Mouse (Mus musculus) 3134 (cell line): ENCODE measurements around the gene Ucp1.

Experiments
- DNase-seq: peaks from one replicate; pipeline ENCODE4 v3.0.0-alpha.2; 2011; ENCODE audit warnings: low spot score; ENCODE audit not compliant: insufficient read length; ENCODE audit errors: extremely low read depth

The Ucp1 gene

DNA sequence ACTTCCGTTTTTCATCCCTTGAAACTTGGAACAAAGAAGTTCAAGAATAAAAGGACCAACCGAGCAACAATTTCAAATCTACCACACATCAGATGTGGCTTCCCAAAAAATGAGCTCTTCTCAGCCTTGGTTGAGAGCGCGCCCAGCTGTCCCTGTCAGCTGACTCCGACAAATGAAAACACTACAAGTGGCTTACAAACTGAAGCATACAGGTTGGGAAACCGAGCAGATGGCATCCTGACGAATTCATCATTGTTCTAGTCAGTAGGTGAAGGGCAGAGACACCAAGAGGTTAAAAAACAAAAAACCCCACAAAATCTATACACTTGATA lies 41.4 kb downstream of the Ucp1 start:
- DNase-seq: no peak

DNA sequence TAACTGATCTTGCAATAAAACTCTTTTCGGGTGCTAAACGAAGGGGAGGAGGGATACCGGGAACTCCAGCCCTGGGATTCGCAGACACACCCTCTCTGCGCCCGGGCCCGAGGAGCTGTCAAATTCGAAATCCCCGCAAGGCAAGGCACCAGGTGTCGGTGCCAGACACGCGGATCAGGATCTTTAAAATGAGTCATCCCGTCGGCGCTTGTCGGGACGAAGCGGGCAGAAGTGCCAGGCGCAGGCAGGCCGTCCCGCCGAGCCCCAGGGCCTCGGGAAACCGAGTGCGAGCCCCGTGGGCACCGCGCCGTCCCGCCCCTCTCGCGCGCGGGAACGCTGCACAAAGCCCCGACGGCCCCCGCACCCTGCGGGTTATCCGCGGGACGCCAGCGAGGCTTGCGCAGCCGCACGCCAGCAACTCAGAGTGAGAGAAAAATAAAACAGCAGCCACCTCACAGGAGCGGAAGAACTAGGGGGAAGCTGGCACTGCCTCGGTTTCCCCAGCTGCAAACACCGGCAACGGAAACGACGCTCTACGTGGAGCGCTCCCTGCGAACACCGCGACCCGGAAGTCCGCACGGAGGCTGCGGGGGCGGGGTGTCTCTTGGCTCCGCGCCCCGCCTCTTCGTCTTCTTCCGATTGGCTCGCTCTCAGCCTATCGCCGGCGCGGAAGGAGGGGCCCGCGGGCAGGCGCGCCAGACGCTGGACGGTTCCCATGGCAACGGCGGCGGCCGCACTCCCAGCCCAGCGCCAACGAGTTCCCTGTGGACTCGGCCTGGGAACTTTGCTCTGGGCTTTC lies 41.9 kb downstream of the Ucp1 start, which contains the start of gene Elmod2:
TSS of gene Elmod2 (minus strand) at position 588 of the 799 bp plus-strand sequence.
- peak; percentile 95 for DNase-seq

DNA sequence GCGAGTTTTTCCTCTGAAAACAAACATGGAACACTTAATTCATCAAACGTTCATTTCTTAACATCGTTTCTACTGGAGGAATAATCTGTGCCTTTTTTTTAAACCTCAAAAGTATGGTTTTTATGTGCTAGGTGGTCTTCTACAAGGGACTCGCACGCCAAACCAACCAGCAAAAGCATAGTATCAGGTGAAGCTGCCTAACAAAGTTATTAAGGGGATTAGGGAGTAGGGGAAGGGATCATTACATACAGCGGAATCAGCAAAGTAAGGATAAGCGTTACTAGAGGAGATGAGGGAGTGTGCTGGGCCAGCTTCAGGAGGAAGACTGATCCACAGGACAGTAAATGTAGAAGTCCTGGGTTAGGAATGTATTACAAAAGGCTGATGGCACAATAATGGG lies 42.7 kb downstream of the Ucp1 start:
- no peak for DNase-seq

DNA sequence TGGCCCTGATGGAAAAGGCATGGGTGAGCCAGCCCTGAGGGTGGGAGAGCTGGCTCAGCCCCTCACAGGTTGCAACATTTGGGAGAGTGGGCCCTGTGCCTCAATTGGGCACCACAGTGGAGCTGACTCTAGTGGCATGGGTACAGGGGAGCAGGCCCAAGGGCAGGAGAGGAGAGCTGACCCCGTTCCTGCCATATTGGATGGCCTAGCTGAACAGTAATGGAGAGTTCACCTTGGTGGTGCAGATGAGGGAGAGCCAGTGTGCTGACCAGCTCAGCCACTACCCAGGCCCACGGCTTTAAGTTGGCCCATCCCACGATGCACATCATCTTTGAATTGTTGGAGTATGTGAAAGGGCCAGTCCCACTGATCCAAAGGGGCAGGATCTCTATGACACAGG lies 51.9 kb downstream of the Ucp1 start:
- DNase-seq: no peak

DNA sequence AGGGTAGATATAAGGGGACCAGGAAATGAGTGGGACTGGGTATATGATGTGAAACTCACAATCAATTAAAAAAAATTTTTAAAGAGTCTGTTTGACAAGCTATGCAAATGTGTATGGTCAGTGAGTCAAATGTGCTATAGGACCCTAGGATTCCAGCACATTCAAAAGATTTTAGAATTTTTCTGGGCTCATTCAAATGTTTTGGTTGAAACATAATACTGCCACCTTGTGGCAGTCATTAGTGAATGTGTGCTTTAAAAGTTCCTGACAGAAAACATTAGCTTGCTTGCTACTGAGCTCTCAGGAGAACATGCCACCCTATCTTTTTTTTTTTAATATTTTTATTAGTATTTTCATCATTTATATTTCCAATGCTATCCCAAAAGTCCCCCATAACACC lies 52.5 kb downstream of the Ucp1 start:
- DNase-seq: no peak
